In the genomic region with DNA sequence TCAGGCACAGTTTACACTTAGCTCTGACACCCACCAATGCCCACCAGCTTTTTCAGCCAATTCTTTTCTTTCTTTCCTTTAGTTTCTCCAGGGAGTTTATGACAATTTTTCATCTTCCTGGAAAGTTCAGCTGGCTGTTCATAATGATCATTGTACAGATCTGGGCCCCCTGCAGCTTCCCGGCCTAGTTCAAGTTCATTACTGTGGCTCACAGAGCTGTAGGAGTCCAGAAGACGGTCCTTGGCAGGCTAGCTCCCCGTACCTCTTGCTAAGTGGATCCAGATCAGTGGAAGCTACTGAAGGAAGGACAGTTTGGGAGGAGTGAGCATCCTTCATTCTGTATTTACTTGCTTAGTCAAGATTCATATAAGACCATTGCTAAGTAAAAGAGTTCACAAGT, we compare ENCODE assay signal across 7 mouse cellular contexts.
"Had no signal": no experiment of that assay in that cellular context is flagged by ENCODE, and none has a peak within 500 bp of the region (broad histone marks: within the 10 kb centered on the region; RNA-seq: fewer than 3 reads in every experiment).

No protein-coding gene starts in this region.

- ATAC-seq: midbrain, embryonic 16.5 days had no signal

- DNase-seq: kidney, postnatal 10 days; left cerebral cortex, postnatal 4 days; lung, adult 18-20 months; right cerebral cortex, adult 18-20 months; right cerebral cortex, postnatal 25 days; thymus, postnatal 14 days had no signal
